Mouse (Mus musculus): ENCODE measurements at regions not wholly inside any gene's neighbourhood (a gene's known extent, or its start where the extent isn't known, plus 50 kb on each side); places are given as distances from the start of the nearest gene placed in this dataset.

GRCm38 (mm10) chr3:15112177-15112838, 219.8 kb downstream of the Gm9733 start:
- DNase-seq (ENCODE audit: low spot score): no peak

GRCm38 (mm10) chr3:15118634-15119356, 213.3 kb downstream of the Gm9733 start:
- no peak for DNase-seq (ENCODE audit: low spot score)

GRCm38 (mm10) chr3:15126736-15127135, 205.4 kb downstream of the Gm9733 start:
- no peak for DNase-seq (ENCODE audit: low spot score)

DNA sequence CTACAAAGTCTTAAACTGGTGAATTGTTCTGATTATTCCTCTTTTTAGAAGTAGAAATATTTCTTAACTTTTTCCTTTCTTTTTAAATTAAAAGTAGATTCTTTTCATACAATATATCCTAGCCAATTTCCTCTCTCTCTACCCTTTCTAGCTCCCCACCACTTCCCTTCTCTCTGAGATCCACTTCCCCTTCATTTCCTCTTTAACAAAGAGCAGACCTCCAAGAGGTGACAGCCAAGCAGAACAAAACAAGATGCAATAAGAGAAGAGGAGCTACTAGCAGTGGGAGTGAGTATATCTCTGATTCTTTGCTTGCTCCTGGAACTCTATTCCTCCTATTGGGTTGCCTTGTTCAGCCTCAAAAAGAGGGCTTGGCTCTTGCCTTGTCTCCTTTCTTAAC, 203.7 kb downstream of the Gm9733 start:
- DNase-seq (ENCODE audit: low spot score): no peak

DNA sequence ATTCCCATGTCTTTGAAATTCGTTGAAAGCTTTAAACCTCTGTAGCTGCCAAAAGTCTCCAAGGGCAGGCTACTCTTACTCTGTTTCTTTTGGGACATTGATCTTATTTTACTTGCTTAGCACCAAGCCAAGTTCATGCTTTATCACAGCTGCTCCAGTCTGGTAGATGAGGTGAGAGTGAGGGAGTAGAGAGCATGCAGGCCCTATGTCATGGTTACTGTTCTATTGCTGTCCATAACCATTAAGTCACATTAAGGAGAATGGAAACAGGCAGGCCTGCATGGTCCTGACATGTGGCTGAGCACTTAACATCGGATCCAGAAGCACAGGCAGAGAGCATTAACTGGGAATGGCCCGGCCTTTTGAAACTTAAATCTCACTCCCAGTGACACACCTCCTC, 203.1 kb downstream of the Gm9733 start:
- DNase-seq (ENCODE audit: low spot score): no peak

DNA sequence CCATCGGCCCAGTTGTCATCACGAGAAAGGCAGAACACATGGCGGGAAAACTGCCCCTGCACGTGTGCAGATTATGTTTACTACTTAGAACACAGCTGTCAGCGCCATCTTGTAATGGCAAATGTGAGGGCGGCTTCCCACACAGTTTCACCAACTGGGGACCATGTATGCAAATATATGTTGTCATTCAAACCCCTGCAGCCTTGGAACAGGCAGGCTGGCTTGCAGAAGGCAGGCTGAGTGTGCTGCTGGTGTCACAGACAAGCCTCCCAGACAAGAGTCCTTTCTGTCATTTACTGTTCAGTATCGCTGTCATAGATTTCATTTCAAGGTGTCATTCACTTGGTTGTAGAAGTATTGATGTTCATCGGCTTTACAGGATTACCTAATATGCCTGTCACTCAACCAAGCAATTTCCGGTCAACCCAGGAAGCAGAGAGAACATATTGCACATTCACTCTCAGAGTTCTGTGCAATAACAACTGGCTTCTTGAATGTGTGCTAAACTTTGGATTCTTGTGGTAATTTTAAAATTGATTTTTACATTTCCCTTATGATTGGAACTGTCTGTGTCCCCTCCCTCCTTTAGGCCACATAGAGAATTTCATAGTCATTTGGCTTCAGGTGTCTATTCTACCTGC, 202.3 kb downstream of the Gm9733 start:
- no peak for DNase-seq (ENCODE audit: low spot score)

DNA sequence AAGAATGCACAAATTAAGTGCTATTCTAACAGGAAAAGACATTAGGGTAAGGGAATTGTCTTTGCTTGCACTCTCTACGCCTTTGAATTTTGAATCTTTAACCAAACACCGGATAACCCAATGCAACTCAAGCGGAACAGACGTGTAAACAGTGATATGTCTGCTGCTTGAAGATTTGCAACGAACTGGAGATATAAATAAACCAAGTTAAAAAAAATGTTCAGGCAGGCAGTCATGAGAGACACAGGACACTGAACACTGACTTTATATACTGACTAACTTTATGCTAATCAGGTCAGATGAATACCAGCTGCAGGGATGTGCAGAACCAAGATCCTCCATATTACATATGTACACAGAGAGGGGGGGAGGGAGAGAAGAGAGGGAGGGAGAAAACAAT, 200.0 kb downstream of the Gm9733 start:
- no peak for DNase-seq (ENCODE audit: low spot score)

GRCm38 (mm10) chr3:15139550-15139949, 192.6 kb downstream of the Gm9733 start:
- DNase-seq (ENCODE audit: low spot score): no peak

- no peak for DNase-seq (ENCODE audit: low spot score)
Measured at GRCm38 (mm10) chr3:15153710-15154109, 178.4 kb downstream of the Gm9733 start.

GRCm38 (mm10) chr3:15154153-15154552, 177.9 kb downstream of the Gm9733 start:
- no peak for DNase-seq (ENCODE audit: low spot score)

DNA sequence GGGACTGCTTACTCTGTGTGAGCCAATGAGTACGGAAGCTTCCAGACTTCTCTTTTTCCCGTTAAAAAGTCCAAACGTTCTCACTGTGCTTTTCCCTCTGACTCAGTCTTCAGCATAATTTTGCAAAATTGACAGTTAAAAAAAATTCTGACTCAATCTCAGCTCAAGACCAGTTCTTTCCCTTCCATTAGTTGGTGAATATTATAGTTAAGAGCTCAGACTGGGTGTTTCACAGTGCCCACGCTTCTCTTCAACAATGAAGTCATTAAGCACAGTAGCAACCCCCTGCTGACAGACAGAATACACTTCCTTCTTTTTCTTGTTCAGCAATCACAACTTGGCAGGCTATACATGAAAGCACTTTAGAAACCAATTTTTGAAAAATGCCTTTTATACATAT, 175.4 kb downstream of the Gm9733 start:
- no peak for DNase-seq (ENCODE audit: low spot score)

DNA sequence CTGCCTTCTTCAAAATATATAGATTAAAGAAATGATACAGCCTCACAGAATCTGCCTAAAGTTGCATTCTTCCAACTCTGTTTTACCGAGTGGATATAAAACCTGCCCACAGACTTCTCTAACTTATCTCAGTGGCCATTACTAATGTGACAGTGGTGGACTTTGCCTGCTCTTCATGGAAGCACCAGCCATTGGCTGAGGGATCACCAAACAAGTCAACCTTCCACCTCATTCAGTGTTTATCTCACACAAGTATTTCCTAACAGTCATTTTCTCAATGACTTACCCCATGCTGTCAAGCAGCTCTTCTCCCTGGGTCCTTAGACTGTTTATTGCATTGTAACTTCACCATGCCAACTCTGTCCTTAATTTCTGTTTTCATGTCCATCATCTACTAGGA, 174.3 kb downstream of the Gm9733 start:
- no peak for DNase-seq (ENCODE audit: low spot score)

DNA sequence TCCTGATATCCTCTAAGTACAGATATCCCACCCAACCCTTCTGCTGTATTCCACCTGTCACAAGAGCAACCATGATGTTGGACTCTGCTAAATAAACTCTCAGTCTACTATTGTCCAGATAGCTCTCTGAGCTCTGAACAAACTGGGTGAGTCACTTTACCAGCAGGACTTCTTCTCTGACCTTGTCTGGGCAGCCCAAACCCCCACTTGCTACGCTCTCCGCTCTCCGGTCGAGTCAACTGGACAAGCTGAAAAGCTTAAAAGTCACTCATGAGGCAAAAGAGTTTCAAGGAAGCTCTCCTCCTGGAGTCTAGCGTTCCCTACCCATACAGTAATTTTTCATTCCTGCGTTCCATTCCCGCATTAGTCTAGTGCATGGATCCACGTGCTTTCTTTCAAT, 173.2 kb downstream of the Gm9733 start:
- no peak for DNase-seq (ENCODE audit: low spot score)

DNA sequence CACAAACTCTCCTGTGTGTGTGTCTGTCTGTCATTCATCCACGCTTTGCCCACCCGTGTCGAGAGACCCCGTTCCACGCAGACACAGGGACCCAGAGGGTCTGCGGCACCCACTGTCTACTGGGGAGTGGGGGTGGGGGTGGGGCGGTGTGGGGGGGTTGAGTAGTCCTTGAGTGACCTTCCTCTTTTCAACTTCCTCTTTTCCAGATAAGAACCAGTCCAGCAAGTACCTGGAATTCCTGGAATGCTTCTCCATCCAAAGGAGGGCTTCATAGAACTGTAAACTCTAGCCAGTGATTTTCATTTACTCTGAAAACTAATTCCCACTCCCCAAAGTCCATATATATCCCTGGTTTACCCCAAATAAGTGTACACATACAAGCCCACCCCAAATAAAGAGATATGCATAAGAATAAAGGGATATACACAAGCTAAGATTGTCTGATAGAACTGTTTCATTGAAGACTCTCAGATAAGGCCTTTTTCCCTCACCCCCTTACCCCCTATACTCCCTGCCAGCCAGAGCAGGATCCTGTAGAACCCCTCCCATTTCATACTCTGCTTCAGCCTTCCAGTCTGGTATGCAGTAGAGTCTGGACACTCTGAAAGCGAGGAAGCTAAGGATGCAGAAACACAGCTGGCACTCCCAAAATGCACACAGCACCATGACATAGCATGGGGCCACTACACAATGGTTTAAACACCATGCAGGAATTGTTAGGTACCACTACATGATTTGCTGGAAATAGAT, 172.0 kb downstream of the Gm9733 start:
- no peak for DNase-seq (ENCODE audit: low spot score)

GRCm38 (mm10) chr3:15175811-15176210, 156.3 kb downstream of the Gm9733 start:
- DNase-seq (ENCODE audit: low spot score): no peak

- no peak for DNase-seq (ENCODE audit: low spot score)
Measured at GRCm38 (mm10) chr3:15179079-15179812, 152.9 kb downstream of the Gm9733 start.

DNA sequence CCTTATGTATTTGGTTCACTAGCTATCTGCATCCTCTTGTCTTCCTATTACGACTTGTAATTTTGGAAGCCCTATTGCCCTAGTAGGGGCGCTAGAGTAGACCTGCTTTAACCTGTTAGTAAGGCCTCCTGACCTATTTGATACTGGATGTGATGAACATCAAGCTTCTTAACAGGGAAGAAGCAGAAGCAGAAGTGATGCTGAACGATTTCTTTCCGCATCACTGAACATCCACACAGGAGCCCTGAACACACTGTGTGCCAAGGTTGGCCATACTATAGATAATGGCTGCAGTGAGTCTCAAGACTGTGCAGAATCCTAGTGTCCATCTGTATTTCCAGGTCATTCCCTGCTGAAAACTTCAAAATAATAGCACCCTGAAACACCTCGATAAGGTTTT, 151.0 kb downstream of the Gm9733 start:
- no peak for DNase-seq (ENCODE audit: low spot score)

DNA sequence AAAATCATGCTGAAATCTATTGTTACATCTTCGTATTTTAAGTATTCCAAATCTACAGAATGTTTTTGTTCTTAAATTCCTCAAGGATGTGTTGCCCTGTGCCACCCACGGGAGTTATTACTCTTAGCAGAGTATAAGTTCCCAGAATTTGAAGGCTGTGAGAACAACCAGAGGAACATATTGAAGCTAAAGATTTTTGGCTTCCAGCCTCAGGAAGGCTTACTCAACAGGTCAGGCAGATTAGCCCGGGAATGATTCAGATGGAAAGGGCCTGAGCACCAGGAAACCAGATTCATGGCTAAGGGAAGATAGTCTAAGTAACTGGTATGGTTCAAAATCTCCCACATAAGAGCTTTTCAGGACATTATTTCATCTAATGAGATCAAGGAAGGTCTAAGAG, 145.4 kb downstream of the Gm9733 start:
- no peak for DNase-seq (ENCODE audit: low spot score)

DNA sequence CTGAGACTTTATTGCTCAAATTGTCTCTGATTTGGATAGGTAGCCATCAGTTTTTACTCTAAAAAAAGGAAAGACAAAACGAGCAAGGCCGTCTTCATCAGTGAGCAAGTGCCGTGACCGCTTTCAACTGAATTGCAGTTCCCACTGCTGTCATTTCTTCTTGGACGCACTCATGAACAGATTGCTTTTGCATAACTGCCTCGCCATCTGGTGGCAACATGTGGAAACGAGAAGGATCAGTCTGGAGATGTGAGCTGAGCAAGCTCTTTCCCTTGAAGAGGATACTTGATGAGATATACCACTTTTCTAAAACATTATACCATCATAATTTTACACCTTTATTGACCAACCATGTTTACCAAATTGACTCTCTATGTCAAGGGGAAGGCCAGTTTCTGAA, 137.7 kb downstream of the Gm9733 start:
- peak; percentile 72 for DNase-seq (ENCODE audit: low spot score)

DNA sequence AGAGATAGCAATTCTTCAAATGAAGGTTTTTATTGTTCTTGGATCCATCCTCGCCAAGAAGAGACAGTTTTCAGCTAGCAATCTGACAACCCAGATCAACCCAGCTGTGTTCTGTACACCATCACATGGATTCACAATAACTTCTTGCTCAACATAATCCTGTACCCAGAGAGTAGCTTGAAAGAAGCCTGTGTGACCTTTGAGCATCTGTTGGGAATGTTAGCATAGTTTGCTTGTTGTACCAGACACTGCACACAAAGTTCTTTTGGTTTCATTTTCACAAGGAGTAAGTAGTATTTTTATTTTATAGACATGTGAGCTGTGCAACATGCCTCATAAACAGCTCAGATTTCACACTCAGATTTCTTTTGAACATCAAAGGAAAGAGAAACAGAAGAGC, 136.0 kb downstream of the Gm9733 start:
- DNase-seq (ENCODE audit: low spot score): no peak

- no peak for DNase-seq (ENCODE audit: low spot score)
Measured at GRCm38 (mm10) chr3:15198086-15198485, 134.0 kb downstream of the Gm9733 start.

DNA sequence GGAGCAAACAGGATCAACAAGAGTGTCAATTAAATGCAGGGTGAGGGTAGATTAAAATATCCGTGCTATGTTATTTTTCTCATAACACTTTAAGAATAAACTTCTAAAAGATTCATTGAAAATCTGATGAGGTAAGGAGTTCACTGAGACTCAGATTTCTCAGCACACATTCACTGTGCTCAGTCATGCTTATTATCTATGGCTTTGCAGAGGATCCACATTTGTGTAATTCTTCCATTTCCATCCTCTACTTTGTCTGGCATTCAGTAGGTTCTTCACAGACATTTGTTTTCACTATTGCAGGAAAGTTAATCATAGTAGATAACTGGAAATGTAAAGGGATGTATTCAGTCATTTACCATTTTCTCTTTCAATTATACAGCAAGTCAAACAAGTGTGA, 131.8 kb downstream of the Gm9733 start:
- DNase-seq (ENCODE audit: low spot score): no peak

All from testis, postnatal 10 days (tissue).